Mouse (Mus musculus) embryonic facial prominence, embryonic 15.5 days (tissue): ENCODE data around the gene Ankrd22. TPM values are rescaled to one million over a fixed set of nuclear protein-coding genes. Genes with fewer than 3 reads are reported as not detected.

Source experiments
- ATAC-seq: fragments of 200-750 bp; cut with Nextera tagmentation; 2 replicates; pipeline ENCODE4 v1.8.0; 2017; ENCODE audit warnings: low read depth, moderate TSS enrichment; ENCODE audit not compliant: insufficient number of reproducible peaks, low FRiP score, low TSS enrichment
- H3K27ac ChIP-seq: fragments of 300-500 bp; sonication (generic); replicated peaks from 2 replicates; pipeline ENCODE4 v1.5.1; 2015; ENCODE audit warnings: mild to moderate bottlenecking, inconsistent platforms
- H3K27me3 ChIP-seq: fragments of 300-500 bp; sonication (generic); 2 replicates; pipeline ENCODE4 v1.6.1; 2015; ENCODE audit warnings: inconsistent platforms
- H3K36me3 ChIP-seq: fragments of 300-500 bp; sonication (generic); 2 replicates; pipeline ENCODE4 v1.6.1; 2015; ENCODE audit warnings: mild to moderate bottlenecking, inconsistent platforms
- H3K4me1 ChIP-seq: fragments of 300-500 bp; sonication (generic); 2 replicates; pipeline ENCODE4 v1.6.1; 2015; ENCODE audit warnings: inconsistent platforms
- H3K4me2 ChIP-seq: fragments of 300-500 bp; sonication (generic); replicated peaks from 2 replicates; pipeline ENCODE4 v1.6.1; 2015; ENCODE audit warnings: mild to moderate bottlenecking, inconsistent platforms
- H3K4me3 ChIP-seq: fragments of 300-500 bp; sonication (generic); replicated peaks from 2 replicates; pipeline ENCODE4 v1.5.1; 2015; ENCODE audit warnings: mild to moderate bottlenecking, inconsistent platforms
- H3K9ac ChIP-seq: fragments of 300-500 bp; sonication (generic); 2 replicates; pipeline ENCODE4 v1.6.1; 2015; ENCODE audit warnings: inconsistent platforms
- H3K9me3 ChIP-seq: fragments of 300-500 bp; sonication (generic); replicated peaks from 2 replicates; pipeline ENCODE4 v1.6.1; 2016; ENCODE audit warnings: inconsistent platforms
- whole genome bisulfite sequencing: fragments of 180-500 bp; shearing (Covaris S2); methylation state at CpG from one replicate; pipeline ENCODE4 v1.1.7; 2015; 5-methylcytosine and 5-hydroxymethylcytosine counted together
- polyA plus RNA-seq: library from polyadenylated mRNA; unstranded; fragments of >200 nt; fragmentation: Nextera tagmentation; extraction: Ambion mirVana; gene quantifications from 2 replicates; pipeline ENCODE4 v1.2.1, GENCODE M21; 2015

Ankrd22 gene
- polyA plus RNA-seq, 1 experiment from 2014 or later: 8.2 TPM

GRCm38 (mm10) chr19:34198901-34199300, 33.0 kb upstream of the Ankrd22 start:
- Histone ChIP-seq H3K36me3 (no peaks in the 10 kb centered on the region), H3K9me3 (no peaks in the 10 kb centered on the region), H3K4me3 (no peak overlapping the region), H3K4me1 (peaks cover 8% of the 10 kb centered on the region), H3K4me2 (no peak overlapping the region), H3K9ac (no peak overlapping the region), H3K27ac (no peak overlapping the region), H3K27me3 (no peaks in the 10 kb centered on the region)
- WGBS: 73% methylated on average over 4 of the region's 4 CpGs
- no peak for ATAC-seq

DNA sequence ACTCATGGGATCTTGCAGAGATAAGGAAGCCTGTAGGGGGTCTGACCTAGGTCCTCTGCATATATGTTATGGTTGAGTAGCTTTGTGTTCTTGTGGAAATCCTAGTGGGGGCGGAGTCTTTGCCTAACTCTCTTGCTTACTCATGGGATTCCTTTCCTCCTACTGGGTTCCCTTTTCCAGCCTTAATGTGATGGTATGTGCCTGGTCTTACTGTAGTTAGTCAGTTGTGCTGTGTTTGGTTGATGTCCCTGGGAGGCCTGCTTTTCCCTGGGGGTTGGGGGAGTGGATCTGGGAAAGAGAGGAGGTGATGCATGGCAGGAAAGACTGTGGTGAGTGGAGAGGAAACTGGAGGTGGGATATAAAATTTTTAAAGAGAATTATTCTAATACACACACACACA, 32.2 kb upstream of the Ankrd22 start:
- no peak overlapping the region for H3K9ac ChIP-seq
- H3K4me2 ChIP-seq: no peak overlapping the region
- peaks cover 16% of the 10 kb centered on the region for H3K4me1 ChIP-seq
- H3K27me3 ChIP-seq: no peaks in the 10 kb centered on the region
- no peak for ATAC-seq
- no peaks in the 10 kb centered on the region for H3K9me3 ChIP-seq
- no peak overlapping the region for H3K27ac ChIP-seq
- 97% methylated on average over 1 of the region's 1 CpGs for WGBS
- H3K4me3 ChIP-seq: no peak overlapping the region
- no peaks in the 10 kb centered on the region for H3K36me3 ChIP-seq

GRCm38 (mm10) chr19:34195031-34195430, 29.2 kb upstream of the Ankrd22 start:
- Histone ChIP-seq H3K4me1 (peaks cover 26% of the 10 kb centered on the region), H3K27ac (0 out of 2 replicates have a peak overlapping the region, but pooled peaks have one; percentile 28), H3K9me3 (no peaks in the 10 kb centered on the region), H3K4me2 (no peak overlapping the region), H3K27me3 (no peaks in the 10 kb centered on the region), H3K9ac (no peak overlapping the region), H3K36me3 (no peaks in the 10 kb centered on the region), H3K4me3 (no peak overlapping the region)
- no peak for ATAC-seq
- WGBS: 29% methylated on average over 2 of the region's 2 CpGs

DNA sequence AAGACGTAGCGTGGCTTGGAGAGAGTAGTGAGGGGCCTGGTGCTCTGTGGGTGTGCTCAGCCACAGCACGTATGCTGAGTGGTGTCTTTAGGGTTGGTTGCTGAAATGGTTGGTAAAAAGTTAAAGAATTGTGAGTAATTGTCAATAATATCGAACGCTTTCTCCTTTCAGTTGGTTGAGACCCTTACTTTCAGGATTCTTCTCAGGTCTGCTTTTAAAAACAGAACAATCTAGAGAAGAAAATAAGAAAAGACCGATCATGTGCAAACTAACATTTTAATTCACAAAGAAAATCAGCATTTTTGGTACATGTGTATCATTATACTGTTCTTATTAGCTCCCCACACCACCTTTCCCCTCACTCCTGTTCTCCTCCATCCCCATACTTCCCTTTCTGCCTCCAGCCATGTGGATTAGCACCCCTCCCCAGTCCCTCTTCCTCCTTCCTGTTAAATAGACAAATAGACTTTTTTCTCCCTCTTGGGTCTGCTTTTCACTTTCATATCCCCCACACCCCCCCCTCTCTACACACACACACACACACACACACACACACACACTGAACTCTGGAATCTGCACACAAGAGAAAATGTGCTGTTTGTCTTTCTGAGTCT, 28.4 kb upstream of the Ankrd22 start:
- H3K36me3 ChIP-seq: no peaks in the 10 kb centered on the region
- no peaks in the 10 kb centered on the region for H3K27me3 ChIP-seq
- no peak overlapping the region for H3K27ac ChIP-seq
- peak overlapping the region; percentile 63 for H3K4me3 ChIP-seq
- H3K4me2 ChIP-seq: peak overlapping the region; percentile 95
- no peak for ATAC-seq
- WGBS: 70% methylated on average over 6 of the region's 6 CpGs
- H3K9ac ChIP-seq: no peak overlapping the region
- peaks cover 26% of the 10 kb centered on the region for H3K4me1 ChIP-seq
- H3K9me3 ChIP-seq: no peaks in the 10 kb centered on the region

DNA sequence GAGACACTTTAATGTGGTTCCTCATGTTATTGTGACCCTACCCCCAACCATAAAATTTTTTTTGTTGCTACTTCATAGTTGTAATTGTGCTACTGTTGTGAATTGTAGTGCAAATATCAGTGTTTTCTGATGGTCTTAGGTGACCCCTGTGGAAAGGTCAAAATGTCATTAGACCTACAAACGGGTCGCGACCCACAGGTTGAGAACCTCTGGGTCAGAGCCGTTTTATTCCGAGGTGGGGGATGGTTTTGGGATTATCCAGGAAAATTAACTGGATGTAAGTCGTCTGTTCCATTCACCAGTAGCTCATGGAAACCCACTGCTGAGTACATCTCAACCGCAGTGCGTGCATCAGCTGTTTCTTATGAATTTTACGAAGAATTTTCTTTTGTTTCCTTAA, 27.8 kb upstream of the Ankrd22 start:
- no peak overlapping the region for H3K9ac ChIP-seq
- no peak overlapping the region for H3K27ac ChIP-seq
- peak overlapping the region; percentile 63 for H3K4me3 ChIP-seq
- H3K9me3 ChIP-seq: no peaks in the 10 kb centered on the region
- H3K36me3 ChIP-seq: no peaks in the 10 kb centered on the region
- no peaks in the 10 kb centered on the region for H3K27me3 ChIP-seq
- ATAC-seq: no peak
- peak overlapping the region; percentile 95 for H3K4me2 ChIP-seq
- 23% methylated on average over 9 of the region's 9 CpGs for WGBS
- peaks cover 26% of the 10 kb centered on the region for H3K4me1 ChIP-seq

GRCm38 (mm10) chr19:34193149-34193548, 27.3 kb upstream of the Ankrd22 start:
- WGBS: under 1% methylated on average over 9 of the region's 9 CpGs
- no peak overlapping the region for H3K9ac ChIP-seq

DNA sequence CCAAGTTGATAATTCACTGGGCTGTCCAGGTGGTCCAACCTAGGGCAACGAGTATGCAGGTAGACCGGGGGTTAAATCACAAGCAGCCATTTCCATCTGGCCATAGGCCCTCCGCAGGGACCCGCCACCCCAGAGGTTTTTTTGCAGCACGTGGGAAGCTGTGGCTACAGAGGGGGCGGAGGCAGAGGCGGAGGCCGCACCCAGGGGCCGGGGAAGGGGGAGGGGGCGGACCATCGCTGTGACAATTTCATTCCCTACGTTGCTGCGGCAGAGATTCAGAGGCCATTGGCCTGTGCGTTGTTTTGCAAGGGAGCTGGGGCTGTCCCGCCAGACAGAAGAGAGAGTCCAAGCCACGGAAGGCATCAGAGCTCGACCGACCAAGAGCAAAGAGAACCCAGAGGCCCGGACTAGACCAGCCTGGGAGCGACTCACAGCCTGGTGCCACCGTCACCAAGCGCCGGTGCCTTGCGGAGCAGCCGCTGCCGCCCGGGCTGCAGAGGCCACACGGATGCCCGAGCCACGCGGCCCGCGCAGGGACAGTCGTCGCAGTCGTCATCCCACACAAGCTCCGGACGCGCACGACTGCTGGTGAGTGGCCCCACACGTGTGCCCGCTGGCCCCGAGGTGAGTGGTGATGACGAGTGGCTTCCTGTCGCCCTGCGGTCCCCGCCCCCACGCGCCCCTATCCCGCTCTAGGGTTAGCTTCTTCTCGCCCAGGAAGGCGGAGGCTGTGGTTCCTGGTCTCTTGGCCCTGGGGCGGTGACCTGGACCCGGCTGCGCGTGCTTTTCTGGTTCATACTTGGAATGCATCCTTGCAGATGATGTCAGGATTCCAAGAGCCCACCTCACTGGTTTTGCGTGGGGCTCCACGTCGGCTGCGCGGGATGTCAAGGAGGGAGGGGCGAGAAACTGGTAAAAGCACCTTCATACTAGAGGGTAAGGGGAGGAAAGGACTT, 26.4 kb upstream of the Ankrd22 start, which contains the start of gene Stambpl1:
Gene Stambpl1, plus strand, starts transcription at position 222 of the 956 bp plus-strand sequence.
- WGBS: under 1% methylated on average over 62 of the region's 62 CpGs
- H3K27me3 ChIP-seq: no peaks in the 10 kb centered on the region
- peak within 1 kb of the TSS; percentile 39 for H3K9ac ChIP-seq
- peaks cover 26% of the 10 kb centered on the region for H3K4me1 ChIP-seq
- H3K36me3 ChIP-seq: no peaks in the 10 kb centered on the region
- H3K4me2 ChIP-seq: peak within 1 kb of the TSS; percentile 95
- peak; percentile 79 for ATAC-seq
- H3K4me3 ChIP-seq: peak within 1 kb of the TSS; percentile 63
- H3K27ac ChIP-seq: peak within 1 kb of the TSS; percentile 77; the same call in 1 of the 2 replicates
- no peaks in the 10 kb centered on the region for H3K9me3 ChIP-seq

More at GRCm38 (mm10) chr19:34193149-34193548, 27.3 kb upstream of the Ankrd22 start:
- no peak for ATAC-seq
- Histone ChIP-seq H3K36me3 (no peaks in the 10 kb centered on the region), H3K4me3 (peak overlapping the region; percentile 63), H3K9me3 (no peaks in the 10 kb centered on the region), H3K27ac (no peak overlapping the region), H3K4me1 (peaks cover 26% of the 10 kb centered on the region), H3K27me3 (no peaks in the 10 kb centered on the region), H3K4me2 (peak overlapping the region; percentile 95)

DNA sequence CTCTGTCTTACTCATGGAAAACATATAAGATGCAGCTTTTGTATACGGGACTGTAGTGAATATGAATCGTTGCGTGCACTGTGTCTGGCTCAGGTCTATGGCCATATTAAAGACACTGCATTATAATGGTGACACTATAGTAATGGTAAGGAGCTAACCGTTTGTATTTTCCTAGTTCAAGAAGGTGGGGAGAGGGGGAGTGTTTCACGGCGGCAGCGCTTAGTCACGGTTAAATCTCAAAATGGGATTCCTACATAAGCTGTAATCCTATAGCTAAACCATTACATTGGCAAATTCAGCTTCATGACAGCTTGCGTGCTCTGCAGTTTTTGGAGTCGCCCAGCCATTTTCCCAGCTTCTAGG, 25.8 kb upstream of the Ankrd22 start:
- Histone ChIP-seq H3K27ac (no peak overlapping the region), H3K9ac (no peak overlapping the region), H3K36me3 (no peaks in the 10 kb centered on the region), H3K9me3 (no peaks in the 10 kb centered on the region), H3K4me1 (peaks cover 26% of the 10 kb centered on the region), H3K4me3 (peak overlapping the region; percentile 63), H3K27me3 (no peaks in the 10 kb centered on the region), H3K4me2 (peak overlapping the region; percentile 95)
- no peak; the same call in 1 of the 2 replicates for ATAC-seq
- 16% methylated on average over 10 of the region's 10 CpGs for WGBS

DNA sequence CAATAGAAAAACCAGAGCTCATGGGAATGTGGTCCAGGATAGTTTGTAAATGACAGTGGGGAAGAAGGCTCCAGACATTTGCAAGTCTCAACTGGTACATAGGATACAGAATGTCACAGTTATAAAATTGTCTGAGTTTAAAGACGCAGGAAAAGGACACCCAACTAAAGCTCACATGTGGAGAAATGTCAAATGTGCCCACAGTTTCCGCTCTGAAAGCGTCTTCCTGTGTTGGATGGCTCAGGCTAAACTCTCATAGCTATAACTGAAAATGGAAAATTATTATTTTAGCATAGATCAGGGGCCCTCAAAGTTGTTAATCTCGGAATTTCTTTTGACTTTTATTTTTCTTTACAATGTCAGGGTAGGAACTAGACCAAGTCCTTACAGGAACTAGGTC, 21.0 kb upstream of the Ankrd22 start:
- H3K36me3 ChIP-seq: no peaks in the 10 kb centered on the region
- 80% methylated on average over 4 of the region's 4 CpGs for WGBS
- no peak overlapping the region for H3K27ac ChIP-seq
- no peak overlapping the region for H3K4me2 ChIP-seq
- no peaks in the 10 kb centered on the region for H3K27me3 ChIP-seq
- H3K9ac ChIP-seq: no peak overlapping the region
- ATAC-seq: no peak
- no peak overlapping the region for H3K4me3 ChIP-seq
- H3K4me1 ChIP-seq: peaks cover 8% of the 10 kb centered on the region
- no peaks in the 10 kb centered on the region for H3K9me3 ChIP-seq

DNA sequence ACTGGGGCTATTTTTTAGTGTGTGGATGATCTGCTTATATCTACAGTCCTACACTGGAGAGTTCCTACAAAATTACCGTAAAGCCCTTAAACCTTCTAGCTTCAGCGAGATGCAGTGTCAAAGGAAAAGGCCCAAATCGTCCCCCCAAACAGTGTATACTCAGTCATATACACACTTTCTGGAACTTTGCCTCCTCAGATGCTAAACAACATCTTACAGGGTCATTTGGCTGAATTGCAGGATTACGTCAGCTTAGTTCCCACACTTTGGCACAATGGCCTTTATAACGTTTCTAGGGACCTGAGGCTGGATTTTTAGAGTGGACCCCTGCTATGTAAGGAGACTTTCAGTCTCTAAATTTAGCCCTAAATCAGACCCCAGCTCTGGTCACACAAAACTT, 16.6 kb upstream of the Ankrd22 start:
- H3K27me3 ChIP-seq: no peaks in the 10 kb centered on the region
- H3K9me3 ChIP-seq: no peaks in the 10 kb centered on the region
- no peak for ATAC-seq
- H3K4me1 ChIP-seq: no peaks in the 10 kb centered on the region
- H3K36me3 ChIP-seq: no peaks in the 10 kb centered on the region
- no peak overlapping the region for H3K27ac ChIP-seq
- WGBS: 74% methylated on average over 5 of the region's 5 CpGs
- H3K9ac ChIP-seq: no peak overlapping the region
- no peak overlapping the region for H3K4me3 ChIP-seq
- no peak overlapping the region for H3K4me2 ChIP-seq

DNA sequence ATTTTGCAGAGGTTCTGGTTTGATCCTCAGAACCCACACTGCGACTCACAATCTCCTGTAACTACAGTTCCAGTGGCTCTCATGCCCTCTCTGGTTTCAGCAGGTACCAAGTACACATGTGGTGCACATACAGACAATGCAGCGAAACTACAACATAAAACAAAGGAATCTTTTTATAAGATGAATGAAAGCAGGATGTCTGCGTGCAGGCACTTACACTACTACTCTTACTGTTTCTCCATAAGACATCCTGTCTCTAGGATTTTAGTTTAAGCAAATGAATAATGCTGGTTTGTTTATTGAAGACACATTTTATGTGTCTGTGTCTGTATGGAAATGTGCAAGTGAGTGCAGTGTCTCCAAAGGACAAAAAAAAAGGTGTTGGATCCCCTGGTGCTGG, 15.4 kb upstream of the Ankrd22 start:
- Histone ChIP-seq H3K27me3 (no peaks in the 10 kb centered on the region), H3K4me3 (no peak overlapping the region), H3K9ac (no peak overlapping the region), H3K4me1 (no peaks in the 10 kb centered on the region), H3K27ac (no peak overlapping the region), H3K36me3 (no peaks in the 10 kb centered on the region), H3K4me2 (no peak overlapping the region), H3K9me3 (no peaks in the 10 kb centered on the region)
- no peak for ATAC-seq
- WGBS: 66% methylated on average over 3 of the region's 3 CpGs
